Mouse (Mus musculus): ENCODE results near the gene Ssbp4.

GRCm38 (mm10) chr8:70635527-70635926, 26.9 kb upstream of the Ssbp4 start:
- TF ChIP-seq CTCF (IDR thresholded peaks at IDR 0.05; ENCODE audit: control insufficient read depth, insufficient read depth, insufficient read length) (no peak), FOSL1 (IDR thresholded peaks at IDR 0.05; ENCODE audit: insufficient read depth, low read length, poor library complexity, severe bottlenecking) (no peak), MYOD1 (IDR thresholded peaks at IDR 0.05; ENCODE audit: control insufficient read depth, insufficient read length, low read depth) (no peak)

All from C2C12 (cell line).